Mouse (Mus musculus) hindbrain, embryonic 12.5 days (tissue): ENCODE results near the gene Cc2d2b. TPM values are rescaled to one million over a fixed set of nuclear protein-coding genes. Genes with fewer than 3 reads are reported as not detected.
A peak's percentile ranks its signal among the peaks of the same experiment; 100 is the strongest.

Source experiments
- ATAC-seq: fragments of 200-750 bp; cut with Nextera tagmentation; 2 replicates; pipeline ENCODE4 v1.8.0; 2017; ENCODE audit warnings: moderate TSS enrichment; ENCODE audit not compliant: low FRiP score
- H3K27ac ChIP-seq: fragments of 300-500 bp; sonication (generic); 2 replicates; pipeline ENCODE4 v1.5.1; 2016; ENCODE audit warnings: mild to moderate bottlenecking
- H3K27me3 ChIP-seq: fragments of 300-500 bp; sonication (generic); 2 replicates; pipeline ENCODE4 v1.6.1; 2016; ENCODE audit warnings: mild to moderate bottlenecking
- H3K36me3 ChIP-seq: fragments of 300-500 bp; sonication (generic); 2 replicates; pipeline ENCODE4 v1.6.1; 2016; ENCODE audit warnings: mild to moderate bottlenecking
- H3K4me1 ChIP-seq: fragments of 300-500 bp; sonication (generic); 2 replicates; pipeline ENCODE4 v1.6.1; 2016
- H3K4me2 ChIP-seq: fragments of 300-500 bp; sonication (generic); replicated peaks from 2 replicates; pipeline ENCODE4 v1.6.1; 2016; ENCODE audit warnings: mild to moderate bottlenecking
- H3K4me3 ChIP-seq: fragments of 300-500 bp; sonication (generic); 2 replicates; pipeline ENCODE4 v1.5.1; 2016; ENCODE audit warnings: mild to moderate bottlenecking
- H3K9ac ChIP-seq: fragments of 300-500 bp; sonication (generic); 2 replicates; pipeline ENCODE4 v1.6.1; 2016; ENCODE audit warnings: mild to moderate bottlenecking, moderate library complexity
- H3K9me3 ChIP-seq: fragments of 300-500 bp; sonication (generic); replicated peaks from 2 replicates; pipeline ENCODE4 v1.6.1; 2016; ENCODE audit warnings: mild to moderate bottlenecking
- WGBS: fragments of 180-500 bp; shearing (Covaris S2); methylation state at CpG from one replicate; pipeline ENCODE4 v1.1.7; 2016; 5-methylcytosine and 5-hydroxymethylcytosine counted together
- polyA plus RNA-seq: library from polyadenylated mRNA; unstranded; fragments of >200 nt; fragmentation: Nextera tagmentation; extraction: Ambion mirVana; gene quantifications from 2 replicates; pipeline ENCODE4 v1.2.1, GENCODE M21; 2016

The Cc2d2b gene
- polyA plus RNA-seq, 1 experiment from 2014 or later = 0.25 TPM

DNA sequence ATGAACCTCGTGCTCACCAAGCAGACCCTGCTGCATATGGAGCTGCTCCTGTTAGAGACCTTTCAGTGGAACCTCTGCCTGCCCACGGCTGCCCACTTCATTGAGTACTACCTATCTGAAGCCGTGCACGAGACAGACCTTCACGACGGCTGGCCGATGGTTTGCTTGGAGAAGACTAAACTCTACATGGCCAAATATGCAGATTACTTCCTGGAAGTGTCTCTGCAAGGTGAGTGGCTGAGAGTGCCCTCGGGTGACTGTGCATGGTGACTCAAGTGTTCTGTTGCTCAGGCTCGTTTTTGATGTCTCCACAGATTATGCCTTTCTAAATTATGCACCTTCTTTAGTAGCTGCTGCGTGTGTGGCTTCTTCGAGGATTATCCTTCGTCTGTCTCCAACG lies 96.2 kb downstream of the Cc2d2b start:
- no peak overlapping the region for H3K4me2 ChIP-seq
- 92% methylated on average over 13 of the region's 13 CpGs for WGBS
- no peak for ATAC-seq
- no peak overlapping the region for H3K9ac ChIP-seq
- no peaks in the 10 kb centered on the region for H3K4me1 ChIP-seq
- H3K36me3 ChIP-seq = peaks cover 82% of the 10 kb centered on the region
- no peak overlapping the region for H3K4me3 ChIP-seq
- no peak overlapping the region for H3K27ac ChIP-seq
- no peaks in the 10 kb centered on the region for H3K27me3 ChIP-seq
- no peaks in the 10 kb centered on the region for H3K9me3 ChIP-seq

DNA sequence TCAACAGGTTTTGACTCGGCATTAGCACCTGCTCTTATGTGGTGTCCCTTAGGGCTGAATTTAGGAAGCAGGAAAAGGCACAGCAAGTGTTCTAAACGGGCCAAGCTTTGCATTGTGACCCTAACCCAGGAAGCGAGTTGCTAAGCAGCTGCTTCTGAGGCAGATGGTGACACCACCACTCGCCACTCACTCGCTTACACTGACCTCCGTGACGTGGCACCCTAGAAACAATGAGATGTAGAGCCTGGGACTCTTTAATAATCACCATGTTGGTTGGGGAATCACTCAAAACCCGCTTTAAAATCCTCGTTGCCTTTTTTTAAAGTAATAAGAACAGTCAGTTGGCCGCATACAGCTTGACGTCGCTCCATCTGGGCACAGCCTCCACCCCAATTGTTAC lies 100.8 kb downstream of the Cc2d2b start:
- Histone ChIP-seq H3K27ac (no peak overlapping the region), H3K4me3 (no peak overlapping the region), H3K27me3 (no peaks in the 10 kb centered on the region), H3K4me2 (no peak overlapping the region), H3K36me3 (peaks cover 58% of the 10 kb centered on the region), H3K9me3 (no peaks in the 10 kb centered on the region), H3K4me1 (no peaks in the 10 kb centered on the region), H3K9ac (no peak overlapping the region)
- 81% methylated on average over 12 of the region's 12 CpGs for WGBS
- no peak for ATAC-seq

DNA sequence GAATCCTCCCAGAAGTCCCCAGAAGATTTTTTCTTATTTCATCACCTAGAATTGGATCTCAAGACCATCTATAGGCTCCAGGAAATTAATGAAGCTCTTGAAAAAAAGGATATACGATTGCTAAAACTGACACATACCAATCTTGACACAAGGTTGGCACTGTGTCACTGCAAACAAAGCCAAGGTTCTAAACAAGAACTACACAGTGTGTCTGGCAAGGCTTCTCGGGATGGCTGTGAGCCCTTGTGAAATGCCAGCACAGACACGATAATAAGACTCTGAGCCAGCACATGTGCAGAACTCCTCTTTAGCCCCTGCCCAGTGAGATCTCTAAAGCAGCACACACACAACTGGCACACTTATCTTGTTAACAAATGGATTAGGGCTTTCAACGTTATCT lies 111.0 kb downstream of the Cc2d2b start:
- Histone ChIP-seq H3K9ac (no peak overlapping the region), H3K9me3 (no peaks in the 10 kb centered on the region), H3K36me3 (no peaks in the 10 kb centered on the region), H3K4me2 (no peak overlapping the region), H3K27me3 (peaks cover 11% of the 10 kb centered on the region; the same call in 1 of the 2 replicates), H3K4me3 (no peak overlapping the region), H3K27ac (no peak overlapping the region), H3K4me1 (no peaks in the 10 kb centered on the region)
- no peak for ATAC-seq
- WGBS = 78% methylated on average over 4 of the region's 4 CpGs

DNA sequence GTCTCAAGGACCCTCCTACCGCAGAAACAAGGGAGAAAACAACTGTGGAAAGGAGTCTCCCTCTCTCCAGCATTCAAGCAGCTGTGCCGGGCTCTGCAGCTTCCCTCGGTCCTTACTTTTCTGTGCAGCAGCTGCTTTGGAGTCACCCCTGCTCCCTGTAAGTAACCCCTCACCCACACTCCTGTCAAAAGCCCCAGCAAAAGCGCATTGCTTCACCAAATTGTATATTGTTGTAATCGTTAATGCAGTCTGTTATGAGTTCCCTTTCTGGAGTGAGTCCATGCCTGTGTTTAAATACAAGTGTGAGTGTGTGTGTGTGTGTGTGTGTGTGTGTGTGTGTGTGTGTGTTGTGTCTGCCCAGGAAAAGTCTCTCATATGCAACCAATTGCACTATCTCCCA lies 119.7 kb downstream of the Cc2d2b start:
- no peak overlapping the region for H3K4me2 ChIP-seq
- peaks cover 40% of the 10 kb centered on the region for H3K27me3 ChIP-seq
- H3K36me3 ChIP-seq = no peaks in the 10 kb centered on the region
- 42% methylated on average over 5 of the region's 5 CpGs for WGBS
- no peak overlapping the region for H3K27ac ChIP-seq
- no peak overlapping the region for H3K4me3 ChIP-seq
- no peak overlapping the region for H3K9ac ChIP-seq
- no peaks in the 10 kb centered on the region for H3K9me3 ChIP-seq
- ATAC-seq = no peak
- no peaks in the 10 kb centered on the region for H3K4me1 ChIP-seq

DNA sequence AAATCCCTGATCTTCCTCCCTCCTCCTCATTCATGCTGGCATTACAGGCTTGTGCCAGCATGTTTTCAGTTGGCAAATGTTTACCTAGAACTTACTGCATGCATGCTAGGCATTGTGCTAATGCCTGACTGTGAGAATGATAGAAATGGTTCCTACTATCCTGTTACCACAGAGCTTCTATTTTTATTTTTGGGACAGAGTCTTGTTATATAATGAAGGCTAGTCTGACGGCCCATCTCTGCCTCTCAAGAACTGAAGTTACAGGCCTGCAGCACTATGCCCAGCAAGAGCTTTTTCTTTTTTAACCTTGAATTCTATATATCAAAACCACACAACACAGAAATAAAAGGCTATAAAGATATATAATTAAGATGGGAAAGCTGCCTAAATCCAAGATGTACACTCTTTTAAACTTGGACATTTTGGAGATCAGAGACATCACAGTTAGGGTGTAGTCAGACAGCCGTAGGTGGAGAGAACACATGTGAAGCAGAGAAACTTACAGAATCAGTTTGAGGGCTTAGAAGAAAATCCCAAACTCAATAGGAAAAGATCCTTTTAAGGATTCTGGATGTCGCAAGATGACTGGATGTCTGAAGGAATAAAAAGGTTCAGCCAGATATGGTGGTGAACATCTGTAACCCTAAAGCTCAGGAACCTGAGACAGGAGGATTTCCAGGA lies 121.0 kb downstream of the Cc2d2b start:
- Histone ChIP-seq H3K4me2 (no peak overlapping the region), H3K9ac (no peak overlapping the region), H3K36me3 (no peaks in the 10 kb centered on the region), H3K27ac (no peak overlapping the region), H3K4me3 (no peak overlapping the region), H3K27me3 (peaks cover 38% of the 10 kb centered on the region), H3K9me3 (no peaks in the 10 kb centered on the region), H3K4me1 (no peaks in the 10 kb centered on the region)
- no peak for ATAC-seq
- whole genome bisulfite sequencing = 84% methylated on average over 3 of the region's 3 CpGs

DNA sequence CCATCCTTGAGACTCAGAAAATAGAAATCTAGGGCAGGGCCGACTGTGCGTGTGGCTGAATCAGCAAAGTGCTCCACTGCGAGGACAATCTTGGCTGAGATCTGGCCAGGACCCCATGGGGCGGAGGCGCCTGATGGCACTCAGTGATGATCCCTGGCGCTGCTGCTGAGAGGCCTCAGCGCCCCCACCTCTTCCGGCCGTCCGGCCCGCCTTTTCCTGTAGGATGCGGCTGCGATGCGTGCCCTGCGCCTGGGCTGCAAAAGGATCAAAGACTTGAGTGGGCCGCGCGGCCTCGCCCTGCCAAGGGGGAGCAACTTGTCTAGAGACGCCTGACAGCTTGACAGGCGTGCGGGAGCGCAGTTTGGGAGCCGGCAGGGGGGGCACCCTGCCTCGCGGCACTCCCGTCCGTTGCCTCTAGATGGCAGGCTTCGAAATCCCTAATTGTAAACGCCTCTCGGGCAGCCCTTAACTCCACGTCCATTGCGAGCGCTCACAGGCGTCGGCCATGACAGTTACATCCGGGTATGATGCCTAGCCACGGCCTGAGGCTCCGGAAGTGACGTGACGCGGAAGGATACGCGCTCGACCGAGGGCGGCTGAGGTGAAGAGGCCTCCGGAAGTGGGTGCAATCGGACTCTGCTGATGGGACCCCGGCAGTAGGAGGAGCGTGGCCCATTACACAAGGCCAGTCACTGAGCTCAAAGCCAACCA lies 124.6 kb downstream of the Cc2d2b start:
- H3K9ac ChIP-seq = peak overlapping the region; percentile 59
- peak; percentile 98 for ATAC-seq
- no peaks in the 10 kb centered on the region for H3K36me3 ChIP-seq
- no peaks in the 10 kb centered on the region for H3K9me3 ChIP-seq
- peaks cover 57% of the 10 kb centered on the region for H3K27me3 ChIP-seq
- WGBS = 2% methylated on average over 51 of the region's 51 CpGs
- H3K27ac ChIP-seq = peak overlapping the region; percentile 92
- peak overlapping the region; percentile 54 for H3K4me3 ChIP-seq
- no peaks in the 10 kb centered on the region for H3K4me1 ChIP-seq
- H3K4me2 ChIP-seq = peak overlapping the region; percentile 63

Other genes with a start within 250 kb of the Cc2d2b start
- gene Sorbs1, start 235.0 kb upstream of the Cc2d2b start, polyA plus RNA-seq = 101 and 106 TPM in 2 replicates
- gene Aldh18a1, start 160.3 kb upstream of the Cc2d2b start, polyA plus RNA-seq = 80.2 and 82.3 TPM in 2 replicates
- 12.5 and 16.0 TPM in 2 replicates for gene Tctn3, start 136.5 kb upstream of the Cc2d2b start, polyA plus RNA-seq
- 9.8 and 10.4 TPM in 2 replicates for gene Entpd1, start 136.4 kb upstream of the Cc2d2b start, polyA plus RNA-seq
- gene Ccnj, start 82.5 kb downstream of the Cc2d2b start, polyA plus RNA-seq = 27.8 and 29.3 TPM in 2 replicates
- 12.2 and 13.2 TPM in 2 replicates for gene Zfp518a, start 146.0 kb downstream of the Cc2d2b start, polyA plus RNA-seq
- gene Blnk, start 245.8 kb downstream of the Cc2d2b start, polyA plus RNA-seq = 0.35 and 0.62 TPM in 2 replicates